Mouse (Mus musculus) naive thymus-derived CD4-positive, alpha-beta T cell, adult 2 months (primary cell): Measurements from ENCODE around the gene Gm17364.
A peak's percentile ranks its signal among the peaks of the same experiment; 100 is the strongest.
"Not testable (repeated sequence)": the region's sequence is repeated elsewhere in the genome, so short reads cannot be mapped to it uniquely, and the experiment has no call there.

Experiments
- DNase-seq: peaks from one replicate; pipeline ENCODE4 v3.0.0-alpha.2; 2011; ENCODE audit warnings: low read depth

The Gm17364 gene

GRCm38 (mm10) chr13:41273927-41274650 is at the start of gene Gm17364:
Gene Gm17364 (minus strand): TSS chr13:41273977.
- DNase-seq, result no peak

- no peak for DNase-seq
Measured at GRCm38 (mm10) chr13:41321433-41321832, 47.7 kb upstream of the Gm17364 start.

DNA sequence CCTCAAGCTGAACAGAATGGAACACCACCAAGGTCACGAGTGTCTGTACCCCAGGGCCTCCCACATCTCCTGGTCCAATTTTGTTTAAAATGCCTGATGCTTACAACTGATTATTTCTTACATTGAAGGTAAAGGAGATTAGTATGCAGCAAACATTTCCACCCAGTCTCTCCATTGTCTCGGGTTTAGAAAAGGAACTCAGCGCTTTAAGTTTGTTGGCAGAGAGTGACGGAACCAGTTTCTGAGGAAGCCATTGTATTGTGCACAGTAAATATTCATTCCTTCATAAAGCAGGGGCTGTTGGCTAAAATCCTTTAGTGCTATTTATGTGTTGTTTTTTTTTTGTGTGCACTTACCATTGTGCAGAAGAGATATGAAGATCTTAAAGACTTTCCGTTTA is 47.0 kb upstream of the Gm17364 start:
- no peak for DNase-seq

DNA sequence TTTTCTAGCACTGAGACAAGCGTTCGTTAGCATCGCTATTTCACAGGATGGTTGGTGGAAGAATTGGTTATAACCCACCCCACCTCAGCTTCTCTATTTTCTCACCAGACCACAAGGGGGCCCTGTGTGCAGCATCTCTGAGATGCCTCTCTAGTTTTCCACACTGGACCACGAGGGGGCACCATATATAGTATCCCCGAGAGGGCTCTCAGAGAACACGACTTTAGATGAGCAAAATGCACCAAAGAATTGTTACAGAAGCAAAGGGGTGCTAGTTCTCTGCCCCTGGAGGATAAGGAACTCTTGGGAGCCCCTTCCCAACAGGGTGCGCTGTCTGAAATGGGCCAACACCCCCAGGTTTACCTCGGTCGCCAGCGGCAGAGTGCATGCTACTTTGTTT is 28.9 kb upstream of the Gm17364 start:
- peak; percentile 90 for DNase-seq

DNA sequence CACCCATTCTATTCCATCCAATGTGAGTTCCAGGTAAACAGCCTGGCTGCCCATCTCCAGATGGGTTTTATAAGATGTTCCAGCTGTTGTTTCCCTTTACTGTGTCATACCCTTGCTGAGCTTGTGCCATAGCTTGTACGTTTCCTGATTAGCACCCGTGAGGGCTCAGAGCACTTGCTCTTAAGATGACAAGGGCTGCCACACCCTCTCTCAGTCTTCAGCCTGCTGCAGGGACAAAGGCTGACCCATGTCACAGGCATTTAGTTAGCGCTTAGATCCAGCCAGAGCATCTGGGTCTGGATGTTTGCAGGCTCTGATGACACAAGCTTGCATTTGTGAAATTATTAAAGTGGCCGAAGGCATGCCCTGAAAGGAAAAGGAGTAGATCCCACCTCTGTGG is 26.3 kb upstream of the Gm17364 start:
- no peak for DNase-seq

DNA sequence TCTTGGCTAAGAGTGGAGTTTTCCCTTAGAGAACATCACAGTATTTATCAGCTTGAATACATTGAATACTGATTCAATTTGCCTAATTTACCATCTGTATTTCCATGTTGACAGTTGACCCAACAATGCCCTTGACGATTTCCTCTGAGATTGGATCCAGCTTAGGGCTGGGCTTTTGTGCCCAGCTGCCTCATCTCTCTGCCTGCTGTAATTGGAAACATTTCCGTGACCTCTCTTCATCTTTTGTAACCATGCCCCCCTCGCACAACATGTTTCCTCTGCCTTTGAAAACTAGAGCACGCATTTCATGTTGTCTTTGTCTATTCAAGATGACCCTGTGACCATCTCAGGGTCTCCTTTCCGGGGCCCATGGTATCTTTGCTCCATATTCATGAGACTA is 25.2 kb upstream of the Gm17364 start:
- no peak for DNase-seq

DNA sequence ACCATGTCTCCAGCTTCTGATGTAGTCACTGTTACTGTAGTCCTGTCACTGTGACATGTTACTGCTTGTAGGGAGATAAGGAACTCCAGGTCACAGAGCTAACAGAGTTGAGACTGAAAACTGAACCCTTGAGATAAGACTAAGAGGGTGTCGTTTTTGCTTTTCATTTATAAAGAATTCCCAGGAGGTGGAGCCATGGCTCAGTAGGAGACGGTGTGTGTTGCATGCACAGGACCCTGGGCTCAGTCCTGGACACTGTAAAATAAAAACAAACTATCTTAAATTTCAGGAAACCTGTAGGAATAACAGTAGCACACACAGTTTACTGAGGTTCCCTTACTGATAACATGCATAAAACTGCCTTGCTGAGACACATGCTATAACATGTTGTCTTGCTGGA is 24.8 kb upstream of the Gm17364 start:
- DNase-seq, result no peak

DNA sequence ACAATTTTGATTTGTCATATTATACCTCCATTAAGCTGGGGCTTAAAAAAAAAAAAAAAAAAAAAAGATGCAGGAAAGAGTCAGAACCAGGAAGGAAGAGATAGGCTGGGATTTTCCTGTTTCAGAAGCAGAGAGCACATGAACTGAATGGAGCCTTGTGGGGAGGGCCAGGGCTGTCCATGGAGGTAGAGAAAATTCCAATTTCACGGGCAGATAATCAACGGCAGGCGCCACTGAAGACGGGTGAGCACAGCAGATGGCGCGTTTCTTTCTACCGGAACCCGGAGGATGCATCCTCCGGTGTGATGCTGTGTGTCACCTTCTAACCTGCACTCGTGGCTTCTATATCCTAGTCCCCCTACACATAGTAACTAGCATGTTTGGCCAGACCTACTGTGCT is 22.6 kb upstream of the Gm17364 start:
- DNase-seq, result no peak

GRCm38 (mm10) chr13:41295886-41296285 is 22.1 kb upstream of the Gm17364 start:
- DNase-seq, result no peak

DNA sequence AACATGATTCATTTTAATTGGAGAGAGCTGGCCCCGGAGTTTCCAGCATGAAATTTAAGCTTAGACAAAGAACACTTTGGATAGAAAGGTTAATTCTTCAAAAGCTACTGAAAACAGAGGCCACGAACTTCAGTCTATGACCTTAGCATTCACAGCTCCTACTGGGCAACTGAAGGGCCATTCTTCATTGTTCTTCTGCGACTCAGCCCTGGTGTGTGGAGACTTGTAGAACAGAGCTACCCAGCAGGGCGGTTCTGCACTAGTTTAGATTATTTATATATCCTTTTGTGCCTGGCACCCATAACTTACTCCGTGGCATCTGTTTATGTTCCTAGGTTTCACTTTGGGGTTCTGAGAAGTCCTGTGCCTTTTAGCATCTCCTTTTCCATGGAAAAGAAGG is 19.8 kb upstream of the Gm17364 start:
- DNase-seq, result no peak

DNA sequence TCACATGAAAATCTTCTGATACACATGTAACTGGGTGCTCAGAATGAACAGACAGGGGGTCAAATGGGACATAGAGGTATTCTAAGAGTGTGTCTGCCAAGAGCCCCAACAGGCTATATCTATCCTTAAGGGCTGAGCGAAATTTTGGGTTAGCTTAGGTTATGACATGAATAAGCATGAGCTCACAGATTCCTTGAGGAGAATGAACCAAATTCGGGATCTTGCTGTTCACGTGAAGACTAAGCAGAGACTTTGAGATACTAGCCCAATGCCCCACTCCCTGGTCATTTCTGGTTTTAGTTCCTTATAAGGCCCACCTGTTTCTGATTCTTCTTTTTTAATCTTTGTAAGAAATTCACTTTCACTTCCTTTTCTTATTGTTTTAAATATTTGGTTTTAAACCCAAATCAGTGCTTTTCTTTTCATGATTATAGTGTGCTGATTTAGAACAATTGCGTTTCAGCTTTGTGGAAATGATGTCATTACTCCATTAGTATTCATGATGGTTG is 17.7 kb upstream of the Gm17364 start:
- DNase-seq, result no peak

DNA sequence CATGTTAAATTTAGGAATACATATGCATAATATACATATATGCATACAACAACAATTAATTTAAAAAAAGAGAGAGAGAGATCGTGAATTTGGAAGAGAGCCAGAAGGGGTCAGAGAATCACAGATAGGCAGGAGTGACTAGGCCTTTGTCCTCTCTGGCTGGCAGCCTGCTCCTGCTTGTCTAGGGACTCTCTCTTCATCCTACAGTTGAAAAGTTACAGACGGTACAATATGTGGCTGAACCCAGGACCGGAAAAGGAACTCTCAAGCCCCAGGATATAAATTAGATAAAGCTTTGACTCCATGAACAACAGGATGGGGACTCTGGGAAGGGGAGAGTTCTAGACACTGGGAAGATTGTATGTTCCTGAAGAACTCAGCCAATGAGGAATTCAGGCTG is 12.5 kb upstream of the Gm17364 start:
- DNase-seq, result no peak

GRCm38 (mm10) chr13:41285448-41285847 is 11.7 kb upstream of the Gm17364 start:
- DNase-seq, result no peak

DNA sequence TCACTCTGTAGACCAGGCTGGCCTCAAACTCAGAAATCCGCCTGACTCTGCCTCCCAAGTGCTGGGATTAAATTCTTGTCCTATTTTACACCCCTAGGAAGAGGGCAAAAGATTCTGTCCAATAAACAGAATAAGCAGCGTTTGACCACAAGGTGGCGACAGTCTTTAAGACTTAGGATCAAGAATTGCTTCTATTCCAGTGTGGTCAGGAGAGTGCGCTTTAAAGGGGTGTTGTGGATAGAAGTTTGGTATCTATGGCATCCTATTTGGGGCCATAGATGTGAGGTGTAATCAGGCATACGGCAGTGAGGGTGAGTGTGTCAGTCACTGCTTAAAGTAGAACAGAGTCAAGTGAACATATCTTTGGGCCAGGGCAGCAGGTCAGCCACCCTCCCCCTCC is 9.5 kb upstream of the Gm17364 start:
- peak; percentile 83 for DNase-seq

DNA sequence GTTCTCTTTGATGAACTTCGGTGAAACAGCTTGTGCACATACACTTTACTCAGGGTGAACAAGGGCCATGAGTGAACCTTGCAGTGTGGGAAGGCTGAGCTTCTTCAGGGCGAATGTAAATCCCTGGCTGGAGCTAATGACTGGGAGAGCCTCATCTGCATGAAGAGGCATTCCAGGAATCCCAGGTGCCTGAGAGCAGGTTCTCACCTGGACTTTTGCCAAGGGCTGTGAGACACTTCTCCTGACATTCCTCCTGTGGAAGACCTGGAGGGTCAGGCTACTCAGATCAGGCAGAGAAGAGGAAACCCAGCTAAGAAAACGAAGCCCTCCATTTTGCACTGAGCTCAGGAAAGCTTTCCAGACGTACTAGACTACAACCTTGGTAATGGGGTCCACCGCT is 6.9 kb upstream of the Gm17364 start:
- DNase-seq, result no peak

DNA sequence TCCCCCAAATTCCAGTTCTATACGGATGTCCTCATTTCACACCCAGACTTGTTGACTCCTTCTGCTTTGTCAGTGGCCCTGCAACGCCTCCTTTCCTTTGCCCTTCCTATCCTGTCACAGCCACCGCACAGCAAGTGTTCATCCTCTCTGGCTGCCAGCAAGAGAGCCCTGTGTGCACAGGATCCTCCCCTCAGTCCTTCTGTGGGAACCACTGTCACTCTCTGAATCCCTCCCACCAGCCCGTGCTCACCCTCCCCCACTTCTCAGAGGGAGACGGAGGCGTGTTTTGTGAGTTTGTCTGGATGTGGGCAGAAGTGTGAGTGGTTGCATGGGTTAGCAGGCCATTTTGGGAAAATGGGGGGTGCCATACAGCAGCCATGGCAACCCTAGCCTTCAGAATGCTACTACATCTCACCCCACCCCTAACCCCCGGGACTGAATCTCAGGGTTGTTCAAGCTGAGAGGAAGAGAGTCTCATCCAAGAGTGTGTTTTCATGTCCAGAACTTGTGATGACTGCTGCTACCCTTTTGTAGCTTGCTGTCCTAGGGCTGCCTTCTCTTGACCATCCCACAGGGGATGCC is 5.9 kb downstream of the Gm17364 start:
- no peak for DNase-seq

GRCm38 (mm10) chr13:41263304-41264006 is 10.3 kb downstream of the Gm17364 start:
- no peak for DNase-seq

GRCm38 (mm10) chr13:41261617-41262016 is 12.2 kb downstream of the Gm17364 start:
- DNase-seq, result not testable (repeated sequence)

- no peak for DNase-seq
Measured at GRCm38 (mm10) chr13:41257851-41258250, 15.9 kb downstream of the Gm17364 start.

DNA sequence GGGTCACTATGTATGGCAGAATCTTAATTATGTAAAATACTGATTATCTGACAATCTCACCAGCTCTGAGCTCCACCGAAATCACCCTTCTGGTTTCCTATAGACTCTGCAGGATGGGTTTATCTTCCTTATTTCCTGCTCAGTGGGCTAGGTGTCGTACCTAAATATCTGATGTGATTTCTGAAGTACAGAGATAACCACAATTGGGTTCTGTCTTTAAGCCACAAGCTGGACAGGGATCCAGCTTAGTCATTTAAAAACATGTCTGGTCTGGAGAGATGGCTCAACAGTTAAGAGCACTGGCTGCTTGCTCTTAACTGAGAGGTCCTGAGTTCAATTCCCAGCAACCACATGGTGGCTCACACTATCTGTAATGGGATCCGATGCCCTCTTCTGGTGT is 16.8 kb downstream of the Gm17364 start:
- no peak for DNase-seq

GRCm38 (mm10) chr13:41256126-41256525 is 17.7 kb downstream of the Gm17364 start:
- no peak for DNase-seq

- DNase-seq, result no peak
Measured at GRCm38 (mm10) chr13:41252736-41253135, 21.0 kb downstream of the Gm17364 start.

- no peak for DNase-seq
Measured at GRCm38 (mm10) chr13:41252141-41252540, 21.6 kb downstream of the Gm17364 start.
